Mouse (Mus musculus) induced T-regulatory cell, adult 2 months (primary cell): ENCODE data around the gene Fam131c.
A peak's percentile ranks its signal among the peaks of the same experiment; 100 is the strongest.

ENCODE experiments used
- DNase-seq: peaks from one replicate; pipeline ENCODE4 v3.0.0-alpha.2; 2012; ENCODE audit warnings: low read depth

The Fam131c gene

DNA sequence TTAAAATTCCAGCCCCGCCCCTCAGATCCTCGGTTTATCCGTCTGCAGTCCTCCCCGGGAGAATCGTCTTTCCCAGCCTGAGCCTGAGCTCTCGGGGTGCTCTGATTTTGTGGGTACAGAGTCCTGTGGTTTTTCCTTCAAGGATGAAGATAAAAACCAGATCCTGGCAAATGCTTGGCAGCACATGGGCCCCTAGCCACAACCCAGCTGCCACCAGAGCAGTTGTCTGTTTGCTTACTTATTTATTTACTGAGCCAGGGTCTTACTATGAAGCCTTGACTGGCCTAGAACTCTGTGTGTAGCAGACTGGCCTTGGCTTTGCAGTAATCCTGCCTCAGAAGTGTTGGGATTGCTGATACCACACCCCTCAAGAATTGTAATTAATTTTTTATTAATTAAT, 8.8 kb upstream of the Fam131c start:
- no peak for DNase-seq

GRCm38 (mm10) chr4:141360846-141361245, 7.2 kb upstream of the Fam131c start:
- peak; percentile 79 for DNase-seq

DNA sequence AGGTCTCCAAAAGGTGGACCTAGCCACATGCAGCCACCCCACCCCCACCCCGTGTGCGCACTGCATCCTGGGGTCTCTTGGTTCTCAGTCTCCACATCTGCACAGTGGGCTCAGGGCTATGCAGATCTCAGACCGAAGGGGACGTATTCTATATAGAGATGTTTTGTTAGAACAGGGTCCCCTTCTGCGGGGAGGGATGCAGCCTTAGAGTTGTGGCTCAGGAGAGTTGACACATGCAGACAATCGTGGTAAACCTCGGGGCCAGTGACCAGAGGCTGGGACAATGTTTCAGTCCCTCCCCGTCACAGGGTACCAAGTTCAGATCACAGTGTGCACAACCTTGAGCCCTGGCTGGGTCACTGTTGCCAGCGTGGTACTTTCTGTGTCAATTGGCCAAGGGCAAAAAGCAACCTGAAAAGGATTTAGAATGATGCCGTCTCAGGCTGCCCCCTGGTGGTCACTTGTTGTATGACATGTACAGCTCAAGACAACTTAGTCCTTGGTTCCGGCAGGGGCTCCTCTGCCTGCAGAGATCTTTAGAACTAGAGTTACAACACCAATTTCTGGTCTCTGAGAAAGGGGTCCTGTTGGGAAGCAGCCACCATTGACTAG, 5.0 kb upstream of the Fam131c start:
- DNase-seq: peak; percentile 89

GRCm38 (mm10) chr4:141365126-141365525, 2.9 kb upstream of the Fam131c start:
- DNase-seq: no peak

GRCm38 (mm10) chr4:141365876-141366275, 2.1 kb upstream of the Fam131c start:
- no peak for DNase-seq

GRCm38 (mm10) chr4:141372426-141372825, 4.4 kb downstream of the Fam131c start:
- no peak for DNase-seq

DNA sequence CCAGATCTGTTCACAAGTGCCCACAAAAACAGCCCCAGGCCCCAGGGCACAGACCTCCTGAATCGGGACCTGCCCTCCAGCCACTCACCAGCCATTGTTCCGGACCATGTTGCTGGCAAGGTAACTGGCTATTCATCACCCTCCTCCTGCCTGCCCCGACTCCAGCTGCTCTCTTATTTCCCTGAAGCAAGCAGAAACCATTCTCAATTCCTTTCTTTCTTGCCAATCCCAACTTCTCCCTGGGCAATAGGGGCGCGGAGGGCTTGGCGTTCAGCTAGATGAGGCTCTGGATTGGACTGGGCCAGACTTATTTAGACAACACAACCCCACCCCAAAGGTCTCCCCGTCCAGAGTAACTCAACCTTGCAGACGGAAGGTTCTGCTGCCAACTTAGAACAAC, 11.7 kb downstream of the Fam131c start:
- no peak for DNase-seq

GRCm38 (mm10) chr4:141382406-141382805, 14.4 kb downstream of the Fam131c start:
- peak; percentile 33 for DNase-seq

DNA sequence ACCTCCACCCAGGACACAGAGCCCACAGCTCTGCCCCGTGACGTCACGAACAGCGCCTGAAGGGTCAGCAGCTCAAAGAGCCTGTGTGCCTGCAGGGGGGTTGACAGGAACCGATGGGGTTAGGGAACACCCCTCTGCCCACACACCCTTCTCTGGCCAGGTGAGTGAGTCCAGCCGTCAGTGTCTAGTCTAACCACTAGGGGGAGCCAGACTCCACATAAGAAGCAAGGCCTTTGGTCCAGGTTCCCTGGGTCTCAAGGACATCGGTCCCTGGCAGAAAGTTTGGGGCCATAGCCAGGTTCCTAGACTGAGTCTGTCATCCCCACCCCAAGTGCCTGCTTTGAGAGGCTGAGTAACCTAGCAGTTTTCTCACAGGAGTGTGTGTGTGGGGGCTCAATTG, 17.3 kb downstream of the Fam131c start:
- peak; percentile 83 for DNase-seq

DNA sequence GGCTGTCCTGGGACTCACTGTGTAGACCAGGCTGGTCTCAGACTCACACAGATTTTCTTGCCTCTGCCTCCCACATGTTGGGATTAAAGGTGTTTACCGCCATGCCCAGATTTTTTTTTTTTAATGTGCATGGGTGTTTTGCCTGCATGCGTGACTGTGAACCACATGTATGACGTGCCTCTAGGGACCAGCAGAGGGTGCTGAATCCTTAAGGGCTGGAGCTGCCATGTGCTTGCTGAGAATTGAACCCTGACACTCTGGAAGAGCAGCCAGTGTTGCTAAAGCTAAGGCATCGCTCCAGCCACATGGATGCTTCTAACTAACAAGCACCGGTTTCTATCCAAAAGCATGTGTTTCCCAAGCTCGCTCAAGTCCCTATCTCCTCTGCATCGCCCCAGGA, 18.1 kb downstream of the Fam131c start:
- DNase-seq: no peak

GRCm38 (mm10) chr4:141387093-141387784, 19.2 kb downstream of the Fam131c start:
- DNase-seq: peak; percentile 85

GRCm38 (mm10) chr4:141387933-141388332, 19.9 kb downstream of the Fam131c start:
- no peak for DNase-seq

GRCm38 (mm10) chr4:141389366-141390150, 21.5 kb downstream of the Fam131c start:
- no peak for DNase-seq

DNA sequence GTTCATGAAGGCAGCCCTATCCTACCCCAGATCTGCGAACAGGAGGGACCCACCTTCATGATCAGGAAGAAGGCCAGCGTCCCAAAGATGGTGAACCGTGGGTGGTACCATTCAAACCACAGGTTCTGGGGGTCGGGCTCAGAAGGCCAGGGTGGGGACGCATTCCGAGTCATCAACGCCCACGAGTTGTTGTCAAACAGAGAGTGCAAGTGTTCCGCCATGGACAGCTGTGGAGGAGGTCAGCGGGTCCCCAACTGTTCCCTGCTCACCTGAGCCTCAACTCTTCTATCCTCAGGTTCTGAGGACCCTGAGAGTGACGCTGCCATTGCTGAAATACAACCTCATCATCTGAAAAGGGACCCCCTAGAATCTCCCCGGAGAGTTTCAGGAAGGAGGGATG, 23.3 kb downstream of the Fam131c start:
- DNase-seq: no peak

DNA sequence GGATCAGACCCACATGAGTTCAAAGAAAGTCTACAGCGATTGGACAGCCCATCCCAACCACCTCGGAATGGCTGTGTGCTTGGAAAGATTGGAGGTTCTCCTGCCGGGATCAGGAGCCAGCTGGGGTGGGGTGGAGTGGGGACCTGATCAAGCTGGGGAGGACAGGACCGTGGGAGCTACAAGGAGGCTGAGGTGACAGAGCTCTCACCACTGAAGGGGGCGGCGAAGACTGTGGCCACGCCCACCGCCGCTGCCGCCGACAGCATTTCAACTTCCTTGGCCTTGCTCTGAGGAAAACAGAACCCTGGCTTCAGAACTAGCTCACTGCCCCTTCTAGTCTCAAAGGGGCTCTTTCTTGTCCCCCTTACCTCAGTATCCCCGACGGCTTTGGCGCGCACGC, 26.7 kb downstream of the Fam131c start:
- no peak for DNase-seq

GRCm38 (mm10) chr4:141397861-141398260, 29.8 kb downstream of the Fam131c start:
- no peak for DNase-seq

- DNase-seq: no peak
These were observed 30.5 kb downstream of the Fam131c start, which contains the start of gene Clcnka for GRCm38 (mm10) chr4:141398545-141398944. Gene Clcnka, minus strand, starts transcription at chr4:141398724.

DNA sequence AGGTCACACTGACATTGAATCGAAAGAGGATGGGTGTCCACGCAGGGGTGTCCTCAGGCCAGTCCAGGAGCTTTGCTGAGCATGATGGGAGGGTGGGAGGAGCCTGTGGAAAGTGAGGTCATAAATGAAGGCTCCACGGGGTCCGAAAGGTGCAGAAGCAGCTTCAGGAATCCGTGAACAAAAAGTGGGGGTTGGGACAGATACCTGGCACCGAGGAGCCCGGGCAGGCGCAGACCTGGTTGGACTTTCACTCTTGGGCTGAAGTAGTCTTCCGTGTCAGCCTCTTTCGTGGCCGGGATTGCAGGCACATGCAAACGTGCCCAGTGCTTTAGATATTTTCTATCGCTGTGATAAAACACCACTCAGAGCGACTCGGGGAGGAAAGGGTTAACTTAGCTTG, 32.2 kb downstream of the Fam131c start:
- DNase-seq: no peak

DNA sequence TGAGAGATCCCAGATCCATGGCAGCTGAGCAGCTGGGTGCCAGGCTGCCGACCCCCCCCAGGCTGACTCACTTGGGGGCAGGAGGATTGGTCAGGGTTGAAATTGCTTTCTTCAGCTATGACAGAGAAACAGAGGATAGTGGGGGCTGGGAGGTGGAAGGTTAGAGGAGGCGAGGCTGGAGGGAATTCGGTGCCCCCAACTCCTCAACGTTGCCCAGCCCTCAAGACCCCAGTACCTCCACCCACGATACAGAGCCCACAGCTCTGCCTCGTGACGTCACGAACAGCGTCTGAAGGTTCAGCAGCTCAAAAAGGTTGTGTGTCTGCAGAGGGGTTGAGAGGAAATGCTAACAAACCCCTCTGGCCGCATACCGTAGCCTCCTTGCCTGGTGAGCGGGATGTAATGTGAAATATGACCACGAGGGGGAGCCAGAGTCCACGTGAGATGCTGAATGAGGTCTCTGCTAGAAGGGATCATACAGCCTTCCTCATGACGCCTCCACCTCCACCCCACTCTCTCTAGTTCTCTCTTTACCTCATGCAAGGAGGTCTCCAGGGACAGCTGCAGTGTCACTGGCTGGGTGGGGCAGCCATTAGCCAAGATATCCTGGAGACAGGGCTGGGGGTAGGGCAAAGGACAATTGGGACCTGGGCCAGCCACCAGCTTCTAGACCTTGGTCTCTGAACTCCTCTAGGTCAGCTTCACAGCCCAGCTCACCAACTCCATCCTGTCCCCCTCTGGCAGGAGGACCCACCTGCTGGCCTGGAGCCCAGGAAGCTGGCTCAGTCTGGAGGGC, 36.7 kb downstream of the Fam131c start:
- DNase-seq: peak; percentile 90

DNA sequence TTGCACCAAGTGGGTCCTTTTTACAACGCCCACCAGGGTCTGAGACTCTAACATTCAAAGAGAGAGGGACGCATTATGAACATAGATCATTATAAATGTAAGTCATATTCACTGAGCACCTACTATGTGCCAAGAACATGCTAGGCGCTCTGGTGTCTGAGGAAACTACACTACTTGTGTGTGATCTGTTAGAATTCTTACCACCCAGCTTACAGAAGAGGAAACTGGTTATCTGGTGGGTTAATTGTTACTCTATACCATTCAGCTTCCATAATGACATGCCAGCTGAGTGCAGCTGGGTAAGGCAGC, 37.2 kb downstream of the Fam131c start:
- DNase-seq: no peak

GRCm38 (mm10) chr4:141406516-141407299, 38.7 kb downstream of the Fam131c start:
- peak; percentile 82 for DNase-seq

DNA sequence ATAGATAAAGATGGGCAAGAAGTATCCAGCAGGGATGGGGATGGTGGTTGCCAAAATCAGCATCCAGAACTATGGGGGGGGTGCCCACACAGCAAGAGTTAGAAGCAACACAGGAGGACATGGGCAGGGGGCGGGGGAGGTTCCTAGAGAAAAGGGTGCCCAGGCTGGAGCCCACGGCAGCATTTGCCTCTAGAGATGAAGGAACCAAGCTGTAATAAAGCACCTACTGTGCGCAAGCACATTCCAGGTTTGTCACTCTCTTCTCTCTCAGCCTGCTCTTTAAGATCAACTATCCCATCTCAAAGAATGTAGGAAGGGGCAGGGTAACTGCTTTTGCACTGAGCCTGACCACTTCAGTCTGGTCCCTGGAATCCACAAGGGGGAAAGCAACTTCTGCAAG, 40.6 kb downstream of the Fam131c start:
- no peak for DNase-seq
